26 mouse cellular contexts compared by ENCODE assay signal in the genomic region with DNA sequence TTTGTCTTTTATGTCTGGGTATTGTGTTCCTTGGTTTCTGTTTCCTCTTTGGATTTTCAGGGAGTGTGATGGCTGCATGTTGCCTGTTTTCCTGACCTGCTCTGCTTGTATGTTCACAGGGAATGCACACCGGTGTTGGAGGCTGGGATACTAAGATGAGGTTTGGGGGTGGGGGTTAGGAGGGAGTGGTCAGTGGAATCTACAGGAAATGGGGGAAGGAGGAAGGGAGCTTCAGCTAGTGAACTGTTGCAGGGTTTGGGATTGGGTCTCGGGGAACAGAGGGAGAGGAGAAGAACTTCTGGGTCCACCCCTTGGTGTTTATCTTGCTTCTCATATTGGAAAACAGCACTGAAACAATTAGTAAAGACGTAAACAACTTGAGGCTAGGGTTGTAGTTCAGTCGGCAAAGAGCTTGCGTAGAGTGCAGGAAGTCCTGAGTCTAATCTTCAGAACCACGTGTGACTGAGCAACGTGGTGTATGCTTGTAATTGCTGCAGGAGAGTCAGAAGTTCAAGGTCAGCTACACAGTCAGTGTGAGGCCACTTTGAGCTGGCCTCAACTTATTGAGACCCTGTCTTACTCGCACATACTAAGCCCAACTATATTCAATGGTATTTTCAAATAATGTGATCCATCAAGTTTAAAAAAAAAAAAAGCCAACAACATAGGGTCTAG. TPM values are rescaled to one million over a fixed set of nuclear protein-coding genes. Genes with fewer than 3 reads are reported as not detected.
DNase-seq lines count a peak whose midpoint lies in the region; ATAC-seq lines count a peak whose summit lies in the region.
"Had no signal": no experiment of that assay in that cellular context is flagged by ENCODE, and none has a peak within 500 bp of the region (broad histone marks: within the 10 kb centered on the region; RNA-seq: fewer than 3 reads in every experiment).

No protein-coding gene starts in this region.

- no peak overlapping the region for H3K9ac ChIP-seq in intestine, embryonic 14.5 days (ENCODE audit: low read length)
- no peak overlapping the region for H3K9ac ChIP-seq in stomach, embryonic 14.5 days (replicated peaks; ENCODE audit: low read depth, low read length)
- H3K9ac ChIP-seq: forebrain, embryonic 15.5 days; heart, embryonic 15.5 days; hindbrain, embryonic 13.5 days; liver, postnatal 0 days had no signal

- no peak overlapping the region for H3K4me3 ChIP-seq in intestine, embryonic 14.5 days (ENCODE audit: low read depth, low read length)
- no peak overlapping the region for H3K4me3 ChIP-seq in stomach, embryonic 14.5 days (ENCODE audit: low read depth, low read length)
- H3K4me3 ChIP-seq: forebrain, embryonic 15.5 days; heart, embryonic 15.5 days; hindbrain, embryonic 13.5 days; megakaryocyte, embryonic 14.5 days; myocyte had no signal

- H3K27ac ChIP-seq in intestine, embryonic 14.5 days (ENCODE audit: low read depth) = 0 out of 2 replicates have a peak overlapping the region, but pooled peaks have one; percentile 70
- H3K27ac ChIP-seq in stomach, embryonic 14.5 days (ENCODE audit: low read length) = peak overlapping the region; percentile 66; the same call in 1 of the 2 replicates
- H3K27ac ChIP-seq: forebrain, embryonic 15.5 days; heart, embryonic 15.5 days; hindbrain, embryonic 13.5 days had no signal

- no peak for ATAC-seq in intestine, embryonic 14.5 days (replicated peaks; ENCODE audit: low FRiP score, low TSS enrichment, low read depth)
- ATAC-seq in stomach, embryonic 14.5 days (ENCODE audit: insufficient number of reproducible peaks, insufficient read depth, low FRiP score, low read depth) = no peak
- ATAC-seq in megakaryocyte, adult 5-6 weeks (ENCODE audit: poor library complexity, severe bottlenecking) = no peak
- ATAC-seq: forebrain, embryonic 15.5 days; liver, postnatal 0 days had no signal

- WGBS in intestine, embryonic 14.5 days = 76% methylated on average over 8 of the region's 8 CpGs
- WGBS in stomach, embryonic 14.5 days = 74% methylated on average over 8 of the region's 8 CpGs

- DNase-seq in 416B (ENCODE audit: low read depth) = peak; percentile 69
- DNase-seq in ES-CJ7 (ENCODE audit: low read depth, low spot score) = peak; percentile 82
- DNase-seq in intestine, embryonic 14.5 days (ENCODE audit: low spot score) = peak; percentile 27
- no peak for DNase-seq in kidney, adult 18-20 months
- DNase-seq in retina, postnatal 1 day = no peak
- DNase-seq: adrenal gland, postnatal 10 days; B cell, adult 2 months; cerebellum, adult 8-10 months; cerebellum, postnatal 36 days; embryo, embryonic 11 days; heart, postnatal 36 days; kidney, adult 11 months; liver, postnatal 0 days; lung, postnatal 14 days; midbrain, embryonic 14.5 days; right cerebral cortex, adult 18-20 months; right cerebral cortex, postnatal 4 days; thymus, postnatal 25 days had no signal

- H3K4me1 ChIP-seq in intestine, embryonic 14.5 days (replicated peaks; ENCODE audit: control insufficient read depth, insufficient read depth, low read length) = no peaks in the 10 kb centered on the region
- H3K4me1 ChIP-seq in stomach, embryonic 14.5 days (ENCODE audit: control insufficient read depth, insufficient read depth, low read length) = no peaks in the 10 kb centered on the region
- H3K4me1 ChIP-seq: forebrain, embryonic 15.5 days; heart, embryonic 15.5 days; hindbrain, embryonic 13.5 days had no signal

- no peaks in the 10 kb centered on the region for H3K9me3 ChIP-seq in intestine, embryonic 14.5 days (ENCODE audit: control insufficient read depth, low read length)
- H3K9me3 ChIP-seq in stomach, embryonic 14.5 days (ENCODE audit: control insufficient read depth, low read depth, low read length) = no peaks in the 10 kb centered on the region
- H3K9me3 ChIP-seq: forebrain, embryonic 15.5 days; G1E; heart, embryonic 15.5 days; hindbrain, embryonic 13.5 days; megakaryocyte, embryonic 14.5 days had no signal

- no peak overlapping the region for H3K4me2 ChIP-seq in intestine, embryonic 14.5 days (ENCODE audit: low read length)
- H3K4me2 ChIP-seq in stomach, embryonic 14.5 days (replicated peaks; ENCODE audit: low read depth, low read length) = no peak overlapping the region
- H3K4me2 ChIP-seq: forebrain, embryonic 15.5 days; heart, embryonic 15.5 days; hindbrain, embryonic 13.5 days had no signal

- no peaks in the 10 kb centered on the region for H3K27me3 ChIP-seq in intestine, embryonic 14.5 days (replicated peaks; ENCODE audit: control insufficient read depth, insufficient read depth, low read length)
- H3K27me3 ChIP-seq in stomach, embryonic 14.5 days (ENCODE audit: control insufficient read depth, insufficient read depth, low read length) = no peaks in the 10 kb centered on the region
- H3K27me3 ChIP-seq: forebrain, embryonic 15.5 days; heart, embryonic 15.5 days; hindbrain, embryonic 13.5 days; megakaryocyte, embryonic 14.5 days had no signal

- H3K36me3 ChIP-seq in intestine, embryonic 14.5 days (ENCODE audit: control insufficient read depth, insufficient read depth, low read length) = no peaks in the 10 kb centered on the region
- H3K36me3 ChIP-seq in stomach, embryonic 14.5 days (ENCODE audit: control insufficient read depth, insufficient read depth, low read length) = no peaks in the 10 kb centered on the region
- H3K36me3 ChIP-seq: forebrain, embryonic 15.5 days; G1E; heart, embryonic 15.5 days; hindbrain, embryonic 13.5 days had no signal

RNA-seq across cellular contexts. Expression of a gene that starts 34.2 kb away (rescaled TPM):
- polyA plus RNA-seq in intestine, embryonic 14.5 days (2014; fragmentation: Nextera tagmentation; extraction: Ambion mirVana) = 45.2 and 48.2 TPM in 2 replicates
- 52.3 and 58.2 TPM in 2 replicates for polyA plus RNA-seq in stomach, embryonic 14.5 days (2014; fragmentation: Nextera tagmentation; extraction: Ambion mirVana)
- total RNA-seq in megakaryocyte, adult 5-6 weeks (2015) = 186 and 208 TPM in 2 replicates
- 104 and 140 TPM in 2 replicates for total RNA-seq in megakaryocyte, adult 5-6 weeks (2017)

Comparison
In these comparisons a context has a peak if more than half of its experiments do, and no peak if none do; other contexts are left out.
1. DNase-seq: peak in 416B (single experiment), ES-CJ7 (single experiment) and intestine, embryonic 14.5 days (single experiment); none in kidney, adult 18-20 months (single experiment) and retina, postnatal 1 day (single experiment).